Mouse (Mus musculus) ovary, adult 10 weeks (tissue): Measurements from ENCODE around the gene Tm4sf4. TPM values are rescaled to one million over a fixed set of nuclear protein-coding genes. Genes with fewer than 3 reads are reported as not detected.

Source experiments
- polyA plus RNA-seq: library from polyadenylated mRNA; stranded (reverse); fragments of 350-450 nt; fragmentation: Illumina TruSeq; extraction: RNeasy Lipid Tissue Mini Kit (QIAGEN cat#74804); gene quantifications from one replicate; pipeline ENCODE4 v1.2.3, GENCODE M21; 2014

Gene Tm4sf4
- polyA plus RNA-seq: not detected

GRCm38 (mm10) chr3:57425089-57425730 lies at the start of gene Tm4sf4:
Tm4sf4 (plus strand) TSS chr3:57425314.

Other genes starting within 250 kb of the Tm4sf4 start
- 111 TPM for gene Tm4sf1, start 123.3 kb upstream of the Tm4sf4 start, polyA plus RNA-seq
- gene Wwtr1, start 150.6 kb downstream of the Tm4sf4 start, polyA plus RNA-seq: 145 TPM
- gene Commd2, start 226.4 kb downstream of the Tm4sf4 start, polyA plus RNA-seq: 15.5 TPM